Mouse (Mus musculus) G1E (cell line): ENCODE results near the gene Ccdc69. TPM values are rescaled to one million over a fixed set of nuclear protein-coding genes. Genes with fewer than 3 reads are reported as not detected.

Experiments
- ATAC-seq: 2 replicates; pipeline ENCODE4 v1.8.0; 2016; ENCODE audit warnings: mild to moderate bottlenecking; ENCODE audit not compliant: insufficient number of reproducible peaks, poor library complexity, low FRiP score, severe bottlenecking; ENCODE audit errors: extremely low read depth
- DNase-seq: peaks from one replicate; pipeline ENCODE4 v3.0.0; 2012; ENCODE audit warnings: low spot score
- H3K27me3 ChIP-seq: 2 replicates; pipeline ENCODE4 v1.6.1; 2012; ENCODE audit warnings: mild to moderate bottlenecking, low read length, inconsistent platforms; ENCODE audit not compliant: insufficient read depth
- H3K36me3 ChIP-seq: replicated peaks from 2 replicates; pipeline ENCODE3; 2012; ENCODE audit warnings: mild to moderate bottlenecking, inconsistent platforms
- H3K4me1 ChIP-seq: 2 replicates; pipeline ENCODE4 v1.6.1; 2012; ENCODE audit warnings: low read depth, low read length, inconsistent platforms, mixed read lengths; ENCODE audit not compliant: insufficient read depth
- H3K4me3 ChIP-seq: 2 replicates; pipeline ENCODE4 v1.5.1; 2012; ENCODE audit warnings: low read depth, mild to moderate bottlenecking, inconsistent platforms, low read length, moderate library complexity, mixed read lengths
- H3K9me3 ChIP-seq: replicated peaks from 2 replicates; pipeline ENCODE4 v1.6.1; 2012; ENCODE audit warnings: inconsistent platforms
- CTCF ChIP-seq: IDR thresholded peaks from 2 replicates; pipeline ENCODE4 v1.5.1; 2012; ENCODE audit warnings: low read depth, low read length, inconsistent platforms, mixed read lengths
- GATA1 ChIP-seq: IDR thresholded peaks from 2 replicates; pipeline ENCODE4 v1.6.1; 2012; ENCODE audit warnings: borderline replicate concordance, low read length, inconsistent platforms, mixed read lengths
- GATA2 ChIP-seq: IDR thresholded peaks from 2 replicates; pipeline ENCODE4 v1.6.1; 2012; ENCODE audit warnings: low read depth, low read length, inconsistent platforms, borderline replicate concordance
- POLR2AphosphoS5 ChIP-seq: IDR thresholded peaks from 2 replicates; pipeline ENCODE4 v1.6.1; 2012; ENCODE audit warnings: low read depth, low read length, inconsistent platforms; ENCODE audit not compliant: insufficient replicate concordance
- TAL1 ChIP-seq: conservative IDR thresholded peaks from 2 replicates; pipeline ENCODE4 v1.6.1; 2012; ENCODE audit warnings: low read depth, low read length, inconsistent platforms, mixed read lengths
- polyA plus RNA-seq: library from polyadenylated mRNA; stranded (reverse); fragments of >175 nt; gene quantifications from 2 replicates; pipeline ENCODE4 v1.2.3, GENCODE M21; 2012
- total RNA-seq, 2 experiments: library from RNA; stranded (forward) in 1 of 2; stranded (reverse) in 1 of 2; fragments of 200-1000 nt in 1 of 2; fragments of >200 nt in 1 of 2; fragmentation: Nextera tagmentation in 1 of 2; gene quantifications; 2 replicates each; pipeline ENCODE4 v1.2.3; 2014 to 2017

Ccdc69 gene
- total and polyA plus RNA-seq, 3 experiments: not detected

DNA sequence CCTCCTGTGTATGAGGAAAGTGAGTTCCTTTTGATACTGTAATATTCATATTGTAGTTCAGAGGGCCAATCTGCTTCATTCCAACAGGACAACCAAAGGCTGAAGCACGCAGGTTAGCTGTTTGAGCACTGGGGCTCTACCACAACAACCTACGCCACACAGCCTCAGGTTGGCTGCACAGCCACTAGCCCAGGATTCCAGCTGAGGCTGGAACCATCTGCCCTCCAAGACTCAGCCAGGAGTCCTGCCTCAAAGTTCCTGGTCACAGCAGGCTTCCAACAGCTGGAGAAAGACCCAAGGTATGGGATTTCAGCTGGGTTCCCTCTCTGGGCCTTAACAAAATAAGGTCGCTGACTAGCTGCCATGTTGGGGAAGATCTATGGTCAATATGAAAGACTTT lies 54.3 kb downstream of the Ccdc69 start:
- H3K4me3 ChIP-seq: no peak overlapping the region
- H3K36me3 ChIP-seq: no peaks in the 10 kb centered on the region
- DNase-seq (no peak), ATAC-seq (no peak)
- H3K4me1 ChIP-seq: no peaks in the 10 kb centered on the region
- no peaks in the 10 kb centered on the region for H3K9me3 ChIP-seq
- TF ChIP-seq POLR2AphosphoS5 (no peak), GATA2 (no peak), CTCF (no peak)
- H3K27me3 ChIP-seq: peaks cover 18% of the 10 kb centered on the region

DNA sequence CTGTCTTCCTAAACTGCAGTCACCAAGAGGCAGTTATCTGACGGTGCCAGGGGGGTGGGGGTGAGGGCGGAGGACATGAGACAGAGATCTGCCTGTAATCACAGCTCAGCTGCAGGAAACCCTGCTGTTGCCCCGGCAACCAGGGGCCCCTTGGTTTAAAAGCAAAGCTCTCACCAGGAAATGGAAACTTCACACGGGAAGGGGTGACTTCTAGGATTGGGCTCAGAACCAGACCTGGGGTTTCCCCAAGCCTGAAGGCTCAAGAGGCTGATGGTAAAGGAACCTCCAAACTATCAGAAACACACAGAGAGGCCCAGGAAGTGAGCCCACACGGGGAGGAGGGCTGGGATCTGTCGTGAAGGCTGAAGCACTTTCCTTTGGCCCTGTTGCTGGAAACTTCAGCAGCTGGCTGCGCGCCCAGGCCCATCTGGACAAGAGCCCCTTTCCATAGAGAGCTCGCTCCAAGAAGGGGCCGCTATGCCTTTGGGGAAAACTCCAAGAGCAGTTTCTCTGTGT lies 54.8 kb downstream of the Ccdc69 start:
- ATAC-seq (no peak), DNase-seq (no peak)
- H3K4me1 ChIP-seq: no peaks in the 10 kb centered on the region

DNA sequence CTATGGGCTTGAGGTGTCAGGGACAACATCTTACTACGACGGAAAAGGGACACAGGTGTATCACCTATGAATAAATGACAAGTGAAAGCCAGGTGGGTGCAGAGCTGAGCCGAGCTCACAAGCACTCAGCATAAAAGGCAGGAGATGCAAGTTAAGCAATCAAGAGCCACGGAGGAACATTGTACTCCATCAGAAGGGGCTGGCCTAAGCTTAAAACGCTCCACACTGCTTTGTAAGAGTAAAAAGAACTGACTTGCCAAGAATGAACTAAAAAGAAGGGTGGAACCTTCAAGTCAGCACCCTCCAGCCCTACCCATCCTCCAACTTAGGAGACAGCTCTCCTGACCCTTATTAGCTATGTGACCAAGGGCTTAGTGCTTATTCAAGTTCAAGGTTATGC lies 55.4 kb downstream of the Ccdc69 start:
- TF ChIP-seq POLR2AphosphoS5 (no peak), TAL1 (no peak), GATA1 (no peak), CTCF (no peak), GATA2 (no peak)
- no peaks in the 10 kb centered on the region for H3K9me3 ChIP-seq
- DNase-seq: no peak
- no peak for ATAC-seq
- H3K4me3 ChIP-seq: no peak overlapping the region
- H3K4me1 ChIP-seq: no peaks in the 10 kb centered on the region
- H3K36me3 ChIP-seq: no peaks in the 10 kb centered on the region
- peaks cover 15% of the 10 kb centered on the region for H3K27me3 ChIP-seq

More for the DNA sequence above, 54.8 kb downstream of the Ccdc69 start:
- no peaks in the 10 kb centered on the region for H3K9me3 ChIP-seq
- H3K27me3 ChIP-seq: peaks cover 18% of the 10 kb centered on the region
- H3K4me3 ChIP-seq: no peak overlapping the region
- TF ChIP-seq POLR2AphosphoS5: no peak
- no peak for TF ChIP-seq GATA1
- TF ChIP-seq CTCF: no peak
- no peak for TF ChIP-seq TAL1
- TF ChIP-seq GATA2: no peak
- no peaks in the 10 kb centered on the region for H3K36me3 ChIP-seq

DNA sequence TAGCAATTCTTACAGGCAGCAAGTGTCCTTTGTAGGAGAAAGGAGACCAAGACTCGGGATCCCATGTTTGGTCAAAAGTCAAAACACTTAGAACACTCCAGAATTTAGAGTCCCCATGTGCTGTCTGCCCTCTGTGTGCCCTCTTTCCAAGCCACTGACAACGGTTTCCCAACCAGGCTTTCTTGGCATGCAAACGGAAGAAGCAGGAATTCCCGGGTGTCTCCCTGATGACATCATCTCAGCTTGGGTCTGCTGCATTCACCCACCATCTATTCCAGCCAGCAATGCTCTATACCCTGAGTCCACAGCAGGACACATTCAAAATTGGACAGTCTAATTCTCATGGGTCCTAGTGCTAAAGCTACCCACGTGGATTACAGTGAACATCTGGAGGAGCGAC lies 56.1 kb downstream of the Ccdc69 start:
- no peak for ATAC-seq
- no peaks in the 10 kb centered on the region for H3K36me3 ChIP-seq
- H3K4me1 ChIP-seq: no peaks in the 10 kb centered on the region

DNA sequence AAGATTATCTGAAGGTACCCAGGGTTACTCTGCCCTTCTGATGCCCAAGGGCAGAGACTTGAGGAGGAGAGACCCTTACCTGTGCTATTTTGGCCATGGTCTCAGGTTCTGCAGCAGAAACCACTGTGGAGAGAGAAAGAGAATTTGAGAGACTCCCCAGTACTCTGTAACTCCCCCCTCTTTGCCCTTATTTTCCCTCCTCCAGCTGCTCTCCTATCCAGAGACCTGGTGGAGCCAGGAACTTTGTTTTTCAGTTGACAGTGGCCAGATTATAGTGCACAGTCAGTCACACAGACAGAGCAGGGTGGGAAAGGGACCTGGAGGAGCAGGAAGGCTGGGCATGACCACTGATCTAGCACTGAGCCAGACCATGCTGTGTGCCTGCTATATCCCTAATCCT lies 56.5 kb downstream of the Ccdc69 start:
- H3K27me3 ChIP-seq: peaks cover 15% of the 10 kb centered on the region
- H3K4me3 ChIP-seq: no peak overlapping the region
- ATAC-seq: no peak
- no peaks in the 10 kb centered on the region for H3K9me3 ChIP-seq
- no peak for TF ChIP-seq POLR2AphosphoS5
- no peak for TF ChIP-seq TAL1
- TF ChIP-seq GATA1: no peak
- TF ChIP-seq GATA2: no peak
- TF ChIP-seq CTCF: no peak
- no peaks in the 10 kb centered on the region for H3K36me3 ChIP-seq
- H3K4me1 ChIP-seq: no peaks in the 10 kb centered on the region
- no peak for DNase-seq

More for the DNA sequence above, 56.1 kb downstream of the Ccdc69 start:
- no peak for DNase-seq
- no peak for TF ChIP-seq GATA1
- no peak for TF ChIP-seq TAL1
- no peak for TF ChIP-seq POLR2AphosphoS5
- Histone ChIP-seq H3K4me3 (no peak overlapping the region), H3K27me3 (peaks cover 15% of the 10 kb centered on the region), H3K9me3 (no peaks in the 10 kb centered on the region)

DNA sequence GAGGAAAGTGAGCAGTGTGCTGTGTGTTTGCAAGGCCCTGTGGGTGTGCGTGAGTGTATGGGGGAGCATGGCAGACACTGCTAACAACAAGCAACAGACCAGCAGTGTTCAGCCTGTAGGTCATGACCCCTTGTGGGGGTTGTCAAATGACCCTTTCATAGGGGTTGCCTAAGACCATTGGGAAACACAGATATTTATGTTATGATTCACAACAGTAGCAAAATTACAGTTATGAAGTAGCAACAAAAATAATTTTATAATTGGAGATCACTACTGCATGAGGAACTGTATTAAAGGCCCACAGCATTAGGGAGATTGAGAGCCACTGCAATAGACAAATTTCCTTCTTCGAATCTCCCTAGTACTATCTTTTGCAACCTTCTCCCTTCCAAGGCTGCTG lies 58.2 kb downstream of the Ccdc69 start:
- ATAC-seq: no peak
- TF ChIP-seq GATA2: no peak
- no peak for TF ChIP-seq TAL1
- TF ChIP-seq POLR2AphosphoS5: no peak
- TF ChIP-seq CTCF: no peak
- TF ChIP-seq GATA1: no peak
- Histone ChIP-seq H3K9me3 (no peaks in the 10 kb centered on the region), H3K4me1 (no peaks in the 10 kb centered on the region), H3K27me3 (peaks cover 17% of the 10 kb centered on the region), H3K4me3 (no peak overlapping the region), H3K36me3 (no peaks in the 10 kb centered on the region)
- DNase-seq: no peak

DNA sequence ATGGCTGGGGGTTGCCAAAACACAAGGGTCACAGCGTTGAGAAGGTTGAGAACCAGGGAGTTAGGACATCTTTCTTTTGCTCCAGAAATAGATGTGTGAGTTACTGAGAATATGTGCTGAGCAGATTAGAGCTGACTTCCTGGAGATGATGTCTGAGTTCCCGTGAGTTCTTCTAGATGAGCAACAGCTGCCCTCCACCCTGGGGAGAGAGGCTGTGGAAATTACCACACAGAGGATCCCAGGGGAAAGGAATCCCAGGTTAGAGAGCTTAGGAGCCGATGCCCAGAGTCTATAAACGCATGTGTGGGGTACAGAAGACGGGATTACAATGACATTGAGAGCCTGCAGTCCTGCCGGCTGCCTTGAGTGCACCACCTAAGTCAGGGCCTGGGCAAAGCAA lies 59.9 kb downstream of the Ccdc69 start:
- ATAC-seq (no peak), DNase-seq (no peak)
- Histone ChIP-seq H3K27me3 (peaks cover 10% of the 10 kb centered on the region), H3K4me1 (no peaks in the 10 kb centered on the region), H3K4me3 (no peak overlapping the region), H3K9me3 (no peaks in the 10 kb centered on the region), H3K36me3 (no peaks in the 10 kb centered on the region)
- TF ChIP-seq CTCF (no peak), POLR2AphosphoS5 (no peak), TAL1 (no peak), GATA2 (no peak), GATA1 (no peak)
